Mouse (Mus musculus) cerebellum, adult 2 months (tissue): Measurements from ENCODE around the gene Gm5475. TPM values are rescaled to one million over a fixed set of nuclear protein-coding genes. Genes with fewer than 3 reads are reported as not detected.

ENCODE experiments used
- DNase-seq, 2 experiments: peaks; one replicate each; pipeline ENCODE4 v3.0.0; 2021
- H3K27ac ChIP-seq: fragments of 200-500 bp; 2 replicates; pipeline ENCODE4 v1.5.1; 2012; ENCODE audit warnings: low read length, control low read depth, inconsistent platforms; ENCODE audit not compliant: insufficient read depth
- H3K27me3 ChIP-seq: fragments of 200-500 bp; 2 replicates; pipeline ENCODE4 v1.6.1; 2012; ENCODE audit warnings: inconsistent platforms, mild to moderate bottlenecking, low read length, moderate library complexity; ENCODE audit not compliant: control insufficient read depth, insufficient read depth
- H3K4me1 ChIP-seq: fragments of 200-500 bp; 2 replicates; pipeline ENCODE4 v1.6.1; 2011; ENCODE audit warnings: low read length; ENCODE audit not compliant: control insufficient read depth, insufficient read depth
- H3K4me3 ChIP-seq: fragments of 200-500 bp; replicated peaks from 2 replicates; pipeline ENCODE3; 2011; ENCODE audit warnings: mild to moderate bottlenecking, low read depth, low read length, control low read depth; ENCODE audit not compliant: insufficient read depth
- CTCF ChIP-seq: fragments of 200-500 bp; IDR thresholded peaks from 2 replicates; pipeline ENCODE4 v1.5.1; 2011; ENCODE audit warnings: low read depth, mild to moderate bottlenecking, control low read depth, low read length, moderate library complexity, borderline replicate concordance; ENCODE audit not compliant: insufficient read depth
- POLR2A ChIP-seq: fragments of 200-500 bp; IDR thresholded peaks from 2 replicates; pipeline ENCODE4 v1.6.1; 2011; ENCODE audit warnings: low read length, control low read depth, borderline replicate concordance; ENCODE audit not compliant: insufficient read depth
- WGBS: fragments of 180-500 bp; shearing (Covaris S2); methylation state at CpG from one replicate; pipeline ENCODE4 v1.1.7; 2018; 5-methylcytosine and 5-hydroxymethylcytosine counted together
- polyA plus RNA-seq: library from polyadenylated mRNA; depleted of rRNA; stranded (reverse); fragments of >200 nt; gene quantifications from 2 replicates; pipeline ENCODE4 v1.2.3, GENCODE M21; 2012

Gm5475 gene
- polyA plus RNA-seq, 1 experiment = not detected

GRCm38 (mm10) chr15:100402798-100403197 is 19.1 kb upstream of the Gm5475 start:
- DNase-seq = no peak
- TF ChIP-seq CTCF (no peak), POLR2A (no peak)
- H3K4me1 ChIP-seq = no peaks in the 10 kb centered on the region
- H3K27ac ChIP-seq = no peak overlapping the region
- no peak overlapping the region for H3K4me3 ChIP-seq
- H3K27me3 ChIP-seq = no peaks in the 10 kb centered on the region
- WGBS = 61% methylated on average over 4 of the region's 4 CpGs

- no peak for TF ChIP-seq POLR2A
- TF ChIP-seq CTCF = no peak
- Histone ChIP-seq H3K4me3 (no peak overlapping the region), H3K4me1 (no peaks in the 10 kb centered on the region), H3K27me3 (no peaks in the 10 kb centered on the region), H3K27ac (no peak overlapping the region)
- 93% methylated on average over 16 of the region's 16 CpGs for WGBS
- no peak for DNase-seq
These were observed 18.5 kb upstream of the Gm5475 start for GRCm38 (mm10) chr15:100403318-100404000.

- no peak overlapping the region for H3K4me3 ChIP-seq
- H3K27me3 ChIP-seq = no peaks in the 10 kb centered on the region
- WGBS = 87% methylated on average over 5 of the region's 5 CpGs
- H3K27ac ChIP-seq = no peak overlapping the region
- no peak for DNase-seq
- no peak for TF ChIP-seq CTCF
- TF ChIP-seq POLR2A = no peak
- no peaks in the 10 kb centered on the region for H3K4me1 ChIP-seq
These were observed 15.9 kb upstream of the Gm5475 start for GRCm38 (mm10) chr15:100406088-100406487.

GRCm38 (mm10) chr15:100410918-100411672 is 10.9 kb upstream of the Gm5475 start:
- Histone ChIP-seq H3K27ac (no peak overlapping the region), H3K27me3 (no peaks in the 10 kb centered on the region), H3K4me1 (peaks cover 8% of the 10 kb centered on the region), H3K4me3 (no peak overlapping the region)
- TF ChIP-seq CTCF = no peak
- TF ChIP-seq POLR2A = no peak
- DNase-seq = no peak
- 72% methylated on average over 14 of the region's 14 CpGs for WGBS

DNA sequence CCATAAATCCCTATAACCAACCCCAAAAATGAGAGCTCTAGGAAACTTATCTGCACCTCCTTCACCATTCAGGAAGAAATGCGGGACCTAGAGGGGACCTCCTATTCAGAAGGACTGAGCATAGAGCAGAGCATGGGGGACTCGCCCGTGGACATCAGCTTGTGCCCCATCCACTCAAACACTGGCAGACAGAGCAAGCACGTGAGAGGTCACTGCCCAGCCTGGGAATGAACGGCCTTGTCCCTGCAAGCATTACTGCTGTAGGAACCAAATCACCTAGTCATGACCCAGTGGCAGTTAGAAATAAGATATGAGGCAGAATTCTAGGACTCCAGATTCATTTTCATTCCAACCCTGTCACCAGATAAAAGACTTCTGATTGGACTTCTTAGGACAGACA is 10.2 kb upstream of the Gm5475 start:
- H3K27ac ChIP-seq = no peak overlapping the region
- no peak for TF ChIP-seq POLR2A
- 84% methylated on average over 5 of the region's 5 CpGs for WGBS
- DNase-seq = no peak
- no peak overlapping the region for H3K4me3 ChIP-seq
- H3K4me1 ChIP-seq = peaks cover 8% of the 10 kb centered on the region
- no peaks in the 10 kb centered on the region for H3K27me3 ChIP-seq

DNA sequence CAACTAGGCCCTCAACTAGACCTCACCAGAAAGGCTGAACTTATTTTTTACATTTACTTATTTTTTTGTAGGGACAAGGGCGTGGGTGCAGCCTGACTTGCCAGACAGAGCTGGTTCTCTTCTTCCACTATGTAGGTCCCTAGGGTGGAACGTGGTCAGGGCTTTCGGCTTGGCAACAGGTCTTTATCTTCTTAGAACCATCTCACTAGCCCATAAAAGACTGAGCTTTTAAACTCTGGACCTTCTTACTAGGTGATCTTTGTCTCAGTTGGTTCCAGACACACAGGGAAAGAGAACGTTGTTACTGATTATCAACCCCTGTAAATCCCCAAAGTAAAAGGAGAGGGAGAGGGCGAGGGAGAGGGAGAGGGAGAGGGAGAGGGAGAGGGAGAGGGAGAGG is 8.6 kb upstream of the Gm5475 start:
- Histone ChIP-seq H3K4me3 (no peak overlapping the region), H3K27ac (no peak overlapping the region), H3K4me1 (peaks cover 10% of the 10 kb centered on the region), H3K27me3 (no peaks in the 10 kb centered on the region)
- DNase-seq = no peak
- 71% methylated on average over 4 of the region's 5 CpGs for WGBS
- no peak for TF ChIP-seq CTCF

DNA sequence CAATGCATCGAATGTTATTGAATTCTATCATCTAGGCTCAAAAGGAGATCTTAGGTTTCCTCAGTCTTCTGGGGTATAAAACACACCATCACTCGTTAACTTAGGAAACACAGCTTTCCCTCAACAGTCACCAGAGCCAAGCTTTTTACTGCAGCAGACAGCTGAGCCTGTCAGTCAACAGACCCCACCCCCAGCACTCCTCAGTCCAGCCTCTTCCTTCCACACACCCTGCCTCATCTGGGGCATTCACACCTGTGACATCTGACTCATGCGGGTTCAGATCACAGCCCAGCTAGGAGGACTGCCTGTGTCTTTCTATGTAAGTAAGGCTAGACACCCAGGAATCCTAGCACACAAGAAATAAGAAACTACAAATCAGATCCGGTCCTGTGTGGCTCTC is 7.9 kb upstream of the Gm5475 start:
- Histone ChIP-seq H3K4me1 (peaks cover 10% of the 10 kb centered on the region), H3K27ac (no peak overlapping the region), H3K4me3 (no peak overlapping the region), H3K27me3 (no peaks in the 10 kb centered on the region)
- DNase-seq = no peak
- 66% methylated on average over 4 of the region's 4 CpGs for WGBS
- TF ChIP-seq CTCF (no peak), POLR2A (no peak)

DNA sequence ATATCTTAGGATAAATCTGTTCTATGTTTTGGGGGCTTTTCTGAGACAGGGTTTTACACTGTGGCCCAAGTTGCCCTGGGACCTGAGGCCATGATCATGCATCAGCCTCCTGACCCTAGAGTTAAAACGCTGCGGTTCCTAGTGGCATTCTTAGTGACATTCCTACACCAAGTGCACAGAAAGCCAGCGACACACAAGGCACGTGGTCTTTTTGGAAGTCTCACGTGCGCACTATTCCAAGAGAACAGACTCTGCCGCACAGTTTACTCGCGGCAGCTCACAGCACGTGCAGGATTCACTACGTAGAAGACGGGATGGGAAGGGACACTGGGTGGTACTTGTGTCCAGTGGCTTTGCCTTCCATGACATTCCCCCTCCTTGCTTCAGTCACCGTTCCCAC is 7.0 kb upstream of the Gm5475 start:
- H3K27ac ChIP-seq = no peak overlapping the region
- TF ChIP-seq CTCF = no peak
- no peak for TF ChIP-seq POLR2A
- WGBS = 81% methylated on average over 13 of the region's 13 CpGs
- DNase-seq = no peak
- H3K4me1 ChIP-seq = peaks cover 15% of the 10 kb centered on the region
- no peak overlapping the region for H3K4me3 ChIP-seq
- no peaks in the 10 kb centered on the region for H3K27me3 ChIP-seq
